In genomic region chr6:39058936-39059335, GRCm38 (mm10) we compare ENCODE assay signal across 18 mouse cellular contexts. TPM values are rescaled to one million over a fixed set of nuclear protein-coding genes. Genes with fewer than 3 reads are reported as not detected.
DNase-seq lines count a peak whose midpoint lies in the region; ATAC-seq lines count a peak whose summit lies in the region.
"Had no signal": no experiment of that assay in that cellular context is flagged by ENCODE, and none has a peak within 500 bp of the region (broad histone marks: within the 10 kb centered on the region; RNA-seq: fewer than 3 reads in every experiment).

No protein-coding gene starts in this region.

- no peak for ATAC-seq in heart, embryonic 13.5 days (ENCODE audit: extremely low read depth, insufficient number of reproducible peaks, low FRiP score, low TSS enrichment)
- no peak for ATAC-seq in heart, embryonic 12.5 days (ENCODE audit: insufficient number of reproducible peaks, low FRiP score)
- ATAC-seq in kidney, embryonic 16.5 days (ENCODE audit: low FRiP score, low TSS enrichment) = no peak
- no peak for ATAC-seq in kidney, embryonic 14.5 days (ENCODE audit: low FRiP score, low TSS enrichment)
- ATAC-seq in liver, embryonic 16.5 days (ENCODE audit: low read depth) = no peak
- ATAC-seq: activated CD4-positive, CD25-positive, alpha-beta regulatory T cell, adult 4 months; forebrain, embryonic 14.5 days had no signal

- H3K9me3 ChIP-seq in heart, embryonic 13.5 days = no peaks in the 10 kb centered on the region
- H3K9me3 ChIP-seq in heart, embryonic 12.5 days (replicated peaks) = no peaks in the 10 kb centered on the region
- no peaks in the 10 kb centered on the region for H3K9me3 ChIP-seq in kidney, embryonic 16.5 days (ENCODE audit: low read length)
- H3K9me3 ChIP-seq in kidney, embryonic 14.5 days (ENCODE audit: control insufficient read depth, low read length) = no peaks in the 10 kb centered on the region
- H3K9me3 ChIP-seq in liver, embryonic 16.5 days (replicated peaks; ENCODE audit: control insufficient read depth, low read length) = no peaks in the 10 kb centered on the region
- H3K9me3 ChIP-seq: embryonic facial prominence, embryonic 13.5 days; midbrain, embryonic 10.5 days had no signal

- peak; percentile 48 for DNase-seq in kidney, postnatal 14 days
- no peak for DNase-seq in gastrocnemius, postnatal 4 days (ENCODE audit: low spot score in 2 of 2)
- no peak for DNase-seq in spleen, adult 12 weeks (ENCODE audit: low spot score)
- DNase-seq: cerebellum, adult 9-11 months; gastrocnemius, postnatal 14 days; right cerebral cortex, postnatal 25 days; thymus, postnatal 14 days had no signal

- H3K4me2 ChIP-seq in heart, embryonic 13.5 days = no peak overlapping the region
- H3K4me2 ChIP-seq in heart, embryonic 12.5 days = no peak overlapping the region
- H3K4me2 ChIP-seq in kidney, embryonic 16.5 days (replicated peaks; ENCODE audit: low read depth, low read length) = no peak overlapping the region
- no peak overlapping the region for H3K4me2 ChIP-seq in kidney, embryonic 14.5 days (replicated peaks; ENCODE audit: low read depth, low read length)
- H3K4me2 ChIP-seq in liver, embryonic 16.5 days (ENCODE audit: low read depth, low read length) = no peak overlapping the region
- H3K4me2 ChIP-seq: embryonic facial prominence, embryonic 13.5 days; lung, embryonic 14.5 days had no signal

- H3K9ac ChIP-seq in heart, embryonic 13.5 days = no peak overlapping the region
- no peak overlapping the region for H3K9ac ChIP-seq in heart, embryonic 12.5 days
- H3K9ac ChIP-seq in kidney, embryonic 16.5 days (replicated peaks; ENCODE audit: low read length) = no peak overlapping the region
- no peak overlapping the region for H3K9ac ChIP-seq in kidney, embryonic 14.5 days (ENCODE audit: low read depth, low read length)
- H3K9ac ChIP-seq in liver, embryonic 16.5 days (ENCODE audit: low read depth, low read length) = no peak overlapping the region
- H3K9ac ChIP-seq: embryonic facial prominence, embryonic 13.5 days; lung, embryonic 14.5 days had no signal

- H3K36me3 ChIP-seq in heart, embryonic 13.5 days = no peaks in the 10 kb centered on the region
- no peaks in the 10 kb centered on the region for H3K36me3 ChIP-seq in heart, embryonic 12.5 days
- no peaks in the 10 kb centered on the region for H3K36me3 ChIP-seq in kidney, embryonic 16.5 days (ENCODE audit: insufficient read depth, low read length)
- no peaks in the 10 kb centered on the region for H3K36me3 ChIP-seq in kidney, embryonic 14.5 days (ENCODE audit: control insufficient read depth, insufficient read depth, low read length)
- no peaks in the 10 kb centered on the region for H3K36me3 ChIP-seq in liver, embryonic 16.5 days (ENCODE audit: control insufficient read depth, insufficient read depth)
- H3K36me3 ChIP-seq: embryonic facial prominence, embryonic 13.5 days; G1E; midbrain, embryonic 10.5 days had no signal

- no peak overlapping the region for H3K4me3 ChIP-seq in heart, embryonic 13.5 days
- no peak overlapping the region for H3K4me3 ChIP-seq in heart, embryonic 12.5 days
- no peak overlapping the region for H3K4me3 ChIP-seq in kidney, embryonic 16.5 days (ENCODE audit: low read length)
- no peak overlapping the region for H3K4me3 ChIP-seq in kidney, embryonic 14.5 days (ENCODE audit: low read length)
- no peak overlapping the region for H3K4me3 ChIP-seq in liver, embryonic 16.5 days (ENCODE audit: low read depth, low read length)
- H3K4me3 ChIP-seq: embryonic facial prominence, embryonic 13.5 days; midbrain, embryonic 10.5 days had no signal

- no peaks in the 10 kb centered on the region for H3K27me3 ChIP-seq in heart, embryonic 13.5 days (replicated peaks)
- no peaks in the 10 kb centered on the region for H3K27me3 ChIP-seq in heart, embryonic 12.5 days (replicated peaks)
- H3K27me3 ChIP-seq in kidney, embryonic 16.5 days (ENCODE audit: insufficient read depth, low read length) = 0 out of 2 replicates have a peak, but pooled peaks cover 2% of the 10 kb centered on the region
- H3K27me3 ChIP-seq in kidney, embryonic 14.5 days (ENCODE audit: control insufficient read depth, insufficient read depth, low read length) = no peaks in the 10 kb centered on the region
- no peaks in the 10 kb centered on the region for H3K27me3 ChIP-seq in liver, embryonic 16.5 days (ENCODE audit: control insufficient read depth, insufficient read depth, low read depth, low read length)

- 38% methylated on average over 3 of the region's 3 CpGs for WGBS in heart, embryonic 13.5 days
- WGBS in heart, embryonic 12.5 days = 58% methylated on average over 3 of the region's 3 CpGs
- 23% methylated on average over 3 of the region's 3 CpGs for WGBS in kidney, embryonic 16.5 days
- WGBS in kidney, embryonic 14.5 days = 30% methylated on average over 3 of the region's 3 CpGs
- 20% methylated on average over 3 of the region's 3 CpGs for WGBS in liver, embryonic 16.5 days (ENCODE audit: insufficient replicate concordance)

- H3K4me1 ChIP-seq in heart, embryonic 13.5 days = peaks cover 37% of the 10 kb centered on the region
- H3K4me1 ChIP-seq in heart, embryonic 12.5 days (replicated peaks) = peaks cover 31% of the 10 kb centered on the region
- H3K4me1 ChIP-seq in kidney, embryonic 16.5 days (ENCODE audit: insufficient read depth, low read length) = peaks cover 29% of the 10 kb centered on the region
- peaks cover 21% of the 10 kb centered on the region for H3K4me1 ChIP-seq in kidney, embryonic 14.5 days (ENCODE audit: control insufficient read depth, insufficient read depth, low read length)
- H3K4me1 ChIP-seq in liver, embryonic 16.5 days (ENCODE audit: control insufficient read depth, low read depth, low read length) = peaks cover 10% of the 10 kb centered on the region

- 0 out of 2 replicates have a peak overlapping the region, but pooled peaks have one; percentile 61 for H3K27ac ChIP-seq in heart, embryonic 13.5 days (replicated peaks)
- no peak overlapping the region for H3K27ac ChIP-seq in heart, embryonic 12.5 days (ENCODE audit: poor library complexity, severe bottlenecking)
- peak overlapping the region; percentile 80 for H3K27ac ChIP-seq in kidney, embryonic 16.5 days (ENCODE audit: low read length)
- H3K27ac ChIP-seq in kidney, embryonic 14.5 days (ENCODE audit: low read depth, low read length) = no peak overlapping the region
- peak overlapping the region; percentile 83 for H3K27ac ChIP-seq in liver, embryonic 16.5 days (ENCODE audit: low read length)
- H3K27ac ChIP-seq: embryonic facial prominence, embryonic 13.5 days had no signal

RNA-seq across cellular contexts. Expression of gene Parp12, which starts 59.2 kb away (rescaled TPM):
- polyA plus RNA-seq in heart, embryonic 13.5 days (2015; fragmentation: Nextera tagmentation; extraction: Ambion mirVana) = 9.0 and 9.1 TPM in 2 replicates
- polyA plus RNA-seq in heart, embryonic 12.5 days (2016; fragmentation: Nextera tagmentation; extraction: Ambion mirVana) = 10.3 and 10.6 TPM in 2 replicates
- polyA plus RNA-seq in kidney, embryonic 16.5 days (2015; fragmentation: Nextera tagmentation; extraction: Ambion mirVana) = 7.1 and 7.3 TPM in 2 replicates
- polyA plus RNA-seq in kidney, embryonic 14.5 days (2014; fragmentation: Nextera tagmentation; extraction: Ambion mirVana) = 3.7 and 7.4 TPM in 2 replicates
- polyA plus RNA-seq in liver, embryonic 16.5 days (2015; fragmentation: Nextera tagmentation; extraction: Ambion mirVana) = 4.2 and 5.5 TPM in 2 replicates
- 1 to 10 TPM; 7.7 to 8.1 TPM for total RNA-seq in gastrocnemius, postnatal 4 days (2021)
- total RNA-seq: G1E had no signal
- polyA plus RNA-seq: G1E had no signal

Comparison
In these comparisons a context has a peak if more than half of its experiments do, and no peak if none do; other contexts are left out.
1. H3K27ac ChIP-seq: peak in heart, embryonic 13.5 days (single experiment), kidney, embryonic 16.5 days (single experiment) and liver, embryonic 16.5 days (single experiment); none in heart, embryonic 12.5 days (single experiment) and kidney, embryonic 14.5 days (single experiment).